Mouse (Mus musculus) mouse trophoblast stem cell (cell line): ENCODE measurements at regions not wholly inside any gene's neighbourhood (a gene's known extent, or its start where the extent isn't known, plus 50 kb on each side); places are given as distances from the start of the nearest gene placed in this dataset.

Experiments used
- in situ Hi-C, 2 experiments: fragments of 300-500 bp; cut with MseI, MboI; formaldehyde crosslinking; loops; 2 replicates in 1 of 2; 3 replicates in 1 of 2; pipeline ENCODE4 v1.15.1; 2025

- in situ Hi-C loops, result no loop called here
Observed at GRCm38 (mm10) chr6:116901816-116902215, 185.1 kb upstream of the Tmem72 start.

DNA sequence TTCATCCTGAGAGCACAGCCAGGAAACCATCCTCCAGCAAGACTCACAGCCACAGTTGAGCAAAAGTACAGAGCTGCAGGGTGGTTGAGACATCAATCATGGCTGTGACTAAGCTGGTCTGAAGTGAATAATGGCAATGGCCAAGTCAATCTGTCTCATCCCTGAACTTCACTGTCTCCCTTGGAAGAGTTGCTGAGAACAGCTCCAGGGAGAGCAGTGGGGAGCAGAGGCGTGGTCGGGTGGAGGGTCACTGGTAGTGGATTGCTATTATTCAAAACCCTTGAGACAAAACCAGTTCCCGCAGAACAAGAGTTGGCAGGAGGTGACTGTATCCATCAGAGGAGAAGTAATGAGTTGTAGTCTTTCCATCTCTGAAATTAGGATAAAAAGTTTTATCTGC is 185.7 kb upstream of the Tmem72 start:
- in situ Hi-C loops, result no loop called here

DNA sequence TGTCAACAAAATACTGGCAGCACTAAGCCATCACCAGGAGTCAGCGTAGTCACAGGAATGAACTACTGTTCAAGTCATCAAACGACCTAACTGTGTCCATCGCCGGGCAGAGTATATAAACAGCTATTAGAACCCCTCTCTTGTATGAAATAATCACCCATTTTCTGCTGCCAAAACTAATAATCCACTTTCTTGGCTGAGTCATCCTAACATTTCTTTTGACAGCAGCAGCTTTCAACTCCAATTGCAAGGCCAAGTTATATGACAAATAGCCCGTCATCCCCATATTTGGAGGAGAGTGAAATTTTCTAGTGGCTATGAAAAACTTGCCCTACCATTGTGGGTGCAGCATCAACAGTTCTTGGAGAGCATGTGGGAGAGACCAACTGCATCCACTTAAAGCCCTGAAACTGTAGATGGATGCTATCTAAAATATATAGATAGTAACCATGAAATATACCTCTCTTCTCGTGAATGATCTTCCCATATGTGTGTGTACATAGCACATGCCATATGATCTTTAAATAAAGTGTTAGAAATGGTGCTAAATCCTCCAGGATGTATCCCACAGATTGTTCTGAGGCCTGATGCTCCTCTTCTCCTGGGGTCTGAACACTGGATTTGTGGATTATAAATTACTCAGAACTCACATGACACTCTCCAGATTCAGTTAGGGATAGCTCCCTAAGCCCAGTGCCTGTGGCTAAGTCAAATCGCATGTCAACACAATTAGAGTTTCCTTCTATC is 189.9 kb upstream of the Tmem72 start:
- in situ Hi-C loops, result no loop called here

DNA sequence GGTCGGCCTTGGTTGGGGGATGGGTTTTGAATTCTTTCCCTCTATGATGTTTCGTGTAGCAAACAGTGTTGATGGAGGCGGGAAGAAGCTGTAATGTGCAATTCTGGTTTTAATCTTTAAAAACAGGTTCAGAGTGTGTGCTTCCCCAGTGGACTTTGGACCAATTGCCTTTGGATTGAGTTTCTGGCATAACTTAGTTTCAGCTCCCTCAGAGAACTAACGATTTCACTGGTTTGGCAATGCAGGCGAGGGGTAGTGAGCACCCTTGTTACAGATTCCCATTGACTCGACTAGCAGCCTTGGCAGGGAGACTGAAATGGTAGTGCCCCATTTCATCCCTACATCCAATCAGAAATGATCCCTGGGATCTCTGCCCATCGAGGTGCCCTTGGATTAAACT is 193.9 kb upstream of the Tmem72 start:
- in situ Hi-C loops, result no loop called here

DNA sequence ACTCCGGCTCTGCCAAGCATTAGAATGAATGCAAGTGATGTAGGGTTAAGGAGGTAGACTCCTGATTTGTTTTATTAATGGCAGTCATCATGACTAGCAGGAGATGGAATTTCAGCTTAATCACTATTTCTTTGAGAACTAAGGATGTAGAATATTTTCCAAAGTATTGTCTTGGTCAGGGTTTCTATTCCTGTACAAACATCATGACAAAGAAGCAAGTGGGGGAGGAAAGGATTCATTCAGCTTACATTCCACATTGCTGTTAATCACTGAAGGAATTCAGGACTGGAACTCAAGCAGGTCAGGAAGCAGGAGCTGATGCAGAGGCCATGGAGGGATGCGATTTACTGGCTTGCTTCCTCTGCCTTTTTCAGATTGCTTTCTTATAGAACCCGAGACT is 195.4 kb upstream of the Tmem72 start:
- in situ Hi-C loops, result no loop called here

DNA sequence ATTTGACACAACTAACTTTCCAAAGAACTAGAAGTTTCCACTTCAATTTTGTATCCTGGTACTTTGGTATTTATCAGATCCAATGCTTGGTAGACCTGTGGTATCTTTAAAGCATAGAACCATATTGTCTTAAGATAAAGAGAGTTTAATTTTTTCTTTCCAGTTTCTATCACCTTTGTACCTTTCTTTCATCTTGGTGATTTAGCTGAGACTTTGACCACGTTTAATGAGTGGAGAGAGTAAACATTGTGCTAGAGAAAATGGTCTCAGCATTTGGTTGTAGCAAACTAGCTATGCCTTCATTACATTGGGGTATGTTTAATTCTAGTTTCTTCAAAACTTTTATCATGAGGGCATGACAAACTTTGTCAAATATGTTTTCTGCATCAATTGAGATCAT is 197.4 kb upstream of the Tmem72 start:
- in situ Hi-C loops, result no loop called here

GRCm38 (mm10) chr6:116935024-116935423 is 218.3 kb upstream of the Tmem72 start:
- in situ Hi-C loops, result no loop called here

- in situ Hi-C loops, result no loop called here
Observed at GRCm38 (mm10) chr6:116941576-116941975, 224.9 kb upstream of the Tmem72 start.

DNA sequence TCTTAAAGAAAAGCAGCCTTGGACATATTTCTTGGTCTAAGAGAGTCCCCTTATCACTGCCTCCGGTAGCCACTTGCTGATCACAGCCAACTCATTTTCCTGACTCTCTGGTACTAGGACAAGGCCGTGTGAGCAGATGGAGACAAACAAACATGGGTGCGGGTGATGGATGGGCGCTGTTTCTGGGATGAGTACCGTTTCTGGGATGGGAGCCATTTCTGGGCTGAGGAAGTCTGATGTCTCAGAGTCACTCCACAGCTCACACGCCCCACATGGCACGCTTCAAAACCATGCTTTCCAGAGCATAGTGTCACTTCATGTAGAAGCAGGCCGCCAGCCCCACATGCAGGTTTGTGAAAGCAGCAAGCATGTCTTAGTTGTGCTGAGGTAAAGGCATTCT is 225.6 kb upstream of the Cxcl12 start:
- in situ Hi-C loops, result no loop called here

- in situ Hi-C loops, result no loop called here
Observed at GRCm38 (mm10) chr6:116946083-116946732, 222.1 kb upstream of the Cxcl12 start.

GRCm38 (mm10) chr6:116959611-116960010 is 208.7 kb upstream of the Cxcl12 start:
- in situ Hi-C loops, result no loop called here

DNA sequence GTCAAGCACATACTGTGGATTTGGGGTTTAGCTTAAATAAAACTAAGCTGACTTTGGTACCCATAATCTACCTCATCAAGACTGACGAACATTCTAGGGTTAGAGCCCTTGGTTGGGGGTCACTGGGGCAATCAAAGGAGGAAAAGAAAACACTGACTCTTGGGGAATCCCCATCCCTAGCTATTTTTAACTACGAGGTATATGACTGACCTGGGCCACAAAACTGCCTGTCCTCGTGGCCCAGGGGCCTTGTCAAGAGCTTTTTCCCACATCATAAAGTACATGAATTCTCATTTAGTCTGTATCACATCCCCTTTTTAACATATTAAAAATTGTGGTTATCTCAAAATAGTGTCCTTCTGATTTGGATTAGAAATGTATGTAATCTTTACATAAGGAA is 207.7 kb upstream of the Cxcl12 start:
- in situ Hi-C loops, result no loop called here

DNA sequence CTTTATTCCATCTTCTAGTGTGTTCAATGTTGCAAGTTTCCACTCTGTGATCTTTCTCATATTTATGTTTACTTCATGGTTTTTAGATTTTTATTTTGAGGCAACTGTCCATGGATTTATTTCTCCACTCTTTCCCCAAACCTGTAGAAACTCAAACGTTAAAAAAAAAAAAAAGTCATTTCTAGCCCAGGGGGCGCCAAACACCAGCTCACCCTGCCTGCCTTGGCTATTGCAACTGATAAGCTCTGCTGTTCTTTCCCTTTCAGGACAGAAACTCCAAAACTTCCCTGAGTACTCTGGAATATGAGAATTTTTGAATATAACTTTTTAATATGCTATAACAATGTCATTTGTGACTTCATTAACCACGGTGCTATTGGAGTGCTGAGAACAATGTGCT is 201.9 kb upstream of the Cxcl12 start:
- in situ Hi-C loops, result no loop called here

DNA sequence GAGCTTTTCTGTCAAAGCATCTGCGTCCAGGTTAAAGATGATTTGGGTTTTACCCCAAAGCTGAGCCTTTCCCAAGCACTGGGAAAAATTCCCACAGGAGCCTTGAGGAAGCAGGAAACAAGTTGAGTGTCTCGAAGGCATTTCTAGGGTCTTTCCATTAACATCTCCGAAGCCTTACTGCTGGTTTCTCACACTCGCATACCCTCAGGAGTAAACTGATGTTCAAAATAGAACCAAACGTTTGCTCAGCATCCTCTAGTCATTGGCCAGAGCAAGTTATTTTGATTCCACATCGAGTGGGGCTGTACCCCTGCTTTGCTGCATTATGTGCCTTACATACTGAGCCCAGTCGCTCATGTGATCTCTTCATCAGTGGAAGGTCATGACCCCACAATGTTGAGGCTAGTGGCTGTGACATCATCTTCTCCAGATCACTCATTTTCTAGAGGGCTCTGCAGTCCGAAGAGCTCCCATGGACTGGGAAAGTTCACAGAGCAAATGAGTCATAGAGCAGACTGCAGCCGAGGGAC is 198.9 kb upstream of the Cxcl12 start:
- in situ Hi-C loops, result no loop called here

DNA sequence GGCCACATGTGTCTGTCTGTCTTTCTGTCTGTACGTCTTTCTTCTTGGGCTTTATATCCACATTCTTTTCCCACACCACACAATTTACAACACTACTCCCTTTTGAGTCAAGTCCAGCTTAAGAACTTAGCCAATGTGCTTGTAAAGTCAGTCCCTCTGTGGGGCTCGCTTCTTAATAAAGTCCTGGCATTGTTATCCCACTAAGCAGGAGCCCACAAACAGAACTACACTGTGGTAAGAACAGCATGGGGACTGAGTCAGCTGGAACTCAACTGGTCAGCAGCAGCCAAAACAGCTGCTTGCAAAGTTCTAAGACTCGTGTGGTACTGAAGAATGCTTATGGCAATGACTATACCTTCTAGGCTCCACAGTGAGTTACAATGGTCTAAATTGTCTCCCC is 193.5 kb upstream of the Cxcl12 start:
- in situ Hi-C loops, result no loop called here

DNA sequence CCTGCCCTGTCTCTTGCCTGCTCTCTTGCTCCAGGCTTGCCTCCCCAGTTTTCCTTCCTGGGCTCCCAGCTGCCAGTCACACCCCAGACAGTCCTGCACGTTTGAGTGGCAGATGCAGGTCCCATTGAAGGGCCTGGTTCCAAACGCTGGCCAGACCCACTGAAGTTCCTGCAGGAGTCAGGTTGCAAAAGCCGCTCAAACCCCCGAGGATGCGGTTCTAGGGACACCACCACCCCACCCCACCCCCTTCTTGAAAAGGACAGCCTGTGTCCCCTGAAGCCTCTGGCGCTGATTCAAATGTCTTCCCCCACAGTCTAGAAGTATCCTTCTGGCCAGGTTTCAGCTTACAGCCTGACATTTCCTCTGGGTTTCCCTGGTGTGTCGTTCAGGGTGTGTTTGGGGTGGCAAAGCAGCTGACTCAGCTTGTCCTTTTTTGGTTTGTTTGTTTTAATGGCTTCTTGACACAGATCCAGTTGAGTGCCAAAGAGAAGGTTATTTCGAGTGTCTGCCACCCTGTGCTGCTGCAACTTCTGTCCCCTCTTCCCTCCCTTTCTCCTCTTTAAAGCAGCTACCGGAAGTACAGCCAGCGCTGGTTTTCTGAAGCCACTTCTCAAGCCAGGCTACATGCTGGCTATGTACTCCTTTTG is 187.9 kb upstream of the Cxcl12 start:
- in situ Hi-C loops, result no loop called here

GRCm38 (mm10) chr6:116985147-116985737 is 183.1 kb upstream of the Cxcl12 start:
- in situ Hi-C loops, result no loop called here

DNA sequence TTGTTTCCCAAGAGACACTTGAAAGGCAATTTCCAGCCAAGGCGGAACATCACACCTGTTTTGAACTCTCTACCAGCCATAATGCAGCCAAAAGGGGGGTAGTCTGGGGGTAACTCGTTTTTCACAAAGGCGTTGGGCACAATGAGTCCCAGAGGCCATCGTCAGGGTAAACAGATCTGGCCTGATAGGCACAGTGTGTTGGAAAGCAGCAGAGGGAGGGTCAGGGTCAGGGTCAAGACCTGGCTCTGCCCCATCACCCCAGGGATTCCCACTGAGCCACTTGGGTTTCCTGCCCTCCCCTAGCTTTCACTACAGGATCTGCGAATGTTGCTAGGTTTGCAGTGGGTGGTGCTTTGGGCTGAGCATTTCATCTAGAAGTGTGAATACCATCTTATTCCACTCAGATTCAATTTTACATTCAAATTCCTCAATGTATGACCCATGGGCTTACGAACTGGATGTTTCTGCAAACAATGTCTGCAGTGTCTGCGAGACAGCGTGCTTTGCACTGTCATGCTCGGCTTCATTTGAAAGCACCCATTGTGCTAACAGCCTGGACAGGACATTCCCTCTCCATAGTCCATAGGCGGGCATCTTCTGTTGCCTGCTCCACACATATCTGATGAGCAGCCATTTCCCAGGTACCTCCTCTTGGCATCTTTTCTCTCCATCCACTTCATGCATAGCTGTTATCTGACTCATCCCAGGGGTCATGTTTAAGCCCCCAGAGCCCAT is 181.9 kb upstream of the Cxcl12 start:
- in situ Hi-C loops, result no loop called here

DNA sequence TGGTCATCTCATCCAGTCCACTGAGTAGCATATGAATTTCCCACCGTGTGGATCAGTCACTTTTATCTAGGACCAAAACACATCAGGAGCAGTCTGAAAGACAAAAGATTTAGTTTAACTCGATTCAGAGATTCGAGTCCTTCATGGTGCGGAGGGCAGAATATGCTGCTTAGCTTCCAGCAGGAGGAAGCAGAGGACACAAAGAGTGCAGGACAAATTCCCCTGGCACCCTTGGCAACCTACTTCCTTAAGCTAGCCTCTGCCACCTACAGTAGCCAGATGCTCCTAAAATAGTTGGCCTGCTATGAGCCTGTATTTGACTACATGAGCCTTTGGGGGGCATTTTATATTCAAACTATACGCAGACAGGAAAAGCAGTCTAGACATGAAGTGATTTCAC is 181.1 kb upstream of the Cxcl12 start:
- in situ Hi-C loops, result no loop called here

- in situ Hi-C loops, result no loop called here
Observed at GRCm38 (mm10) chr6:116998948-116999682, 169.2 kb upstream of the Cxcl12 start.

GRCm38 (mm10) chr6:116999940-117000339 is 168.4 kb upstream of the Cxcl12 start:
- in situ Hi-C loops, result no loop called here
